Mouse (Mus musculus) left cerebral cortex, adult 2 months (tissue): Measurements from ENCODE around the gene Kirrel2. TPM values are rescaled to one million over a fixed set of nuclear protein-coding genes. Genes with fewer than 3 reads are reported as not detected.

Source experiments
- DNase-seq, 2 experiments: peaks; one replicate each; pipeline ENCODE4 v3.0.0; 2021 to 2022; ENCODE audit warnings: low spot score in 2 of 2, mixed read lengths in 1 of 2; ENCODE audit errors: extremely low spot score in 1 of 2
- H3K27ac ChIP-seq: fragments of 200-600 bp; 2 replicates; pipeline ENCODE4 v1.8.1; 2022
- H3K4me3 ChIP-seq: fragments of 200-600 bp; 2 replicates; pipeline ENCODE4 v1.8.1; 2022
- CTCF ChIP-seq: fragments of 200-600 bp; IDR thresholded peaks from 2 replicates; pipeline ENCODE4 v1.8.1; 2022; ENCODE audit warnings: antibody characterized with exemption, mild to moderate bottlenecking, moderate library complexity
- intact Hi-C: fragments of 180-260 bp; cut with DNase I; formaldehyde crosslinking; loops from one replicate; pipeline ENCODE4 v1.15.1; 2025
- total RNA-seq, 2 experiments: library from RNA; stranded (reverse); gene quantifications; 2 replicates each; pipeline ENCODE4 v1.2.3; 2021

Gene Kirrel2
- total RNA-seq, 2 experiments from 2014 or later = 11.0 to 11.9 TPM

DNA sequence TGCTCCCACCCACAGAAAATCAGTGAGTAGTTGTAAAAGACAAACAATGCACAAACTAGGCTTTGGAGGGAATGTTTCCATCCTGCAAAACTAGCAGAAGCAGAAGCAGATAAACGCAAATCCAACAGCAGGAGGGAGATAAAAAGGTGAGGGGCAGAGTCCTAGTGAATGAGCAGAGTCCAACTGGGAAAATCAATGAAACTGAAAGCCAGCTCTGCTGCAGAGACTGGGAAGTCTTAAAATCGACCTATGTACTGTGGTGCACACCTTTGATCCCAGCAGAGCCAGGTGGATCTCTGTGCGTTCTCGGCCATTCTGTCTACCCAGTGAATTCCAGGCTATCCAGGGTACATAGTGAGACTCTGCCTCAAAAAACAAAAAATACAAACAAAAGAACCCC lies 17.5 kb upstream of the Kirrel2 start:
- no peak overlapping the region for H3K27ac ChIP-seq
- no peak overlapping the region for H3K4me3 ChIP-seq
- TF ChIP-seq CTCF = no peak
- no peak for DNase-seq
- intact Hi-C loops = no loop called here

- Histone ChIP-seq H3K27ac (no peak overlapping the region), H3K4me3 (no peak overlapping the region)
- no peak for DNase-seq
- intact Hi-C loops = loop anchor here (1.0 kb wide), 1 partner anchor 32 kb away; no protein-coding TSS in a partner anchor
- TF ChIP-seq CTCF = peak; percentile 57
Observed at GRCm38 (mm10) chr7:30472411-30472810, 14.9 kb upstream of the Kirrel2 start.

- H3K4me3 ChIP-seq = no peak overlapping the region
- no peak for DNase-seq
- intact Hi-C loops = no loop called here
- TF ChIP-seq CTCF = no peak
- H3K27ac ChIP-seq = no peak overlapping the region
Observed at GRCm38 (mm10) chr7:30464816-30465300, 7.4 kb upstream of the Kirrel2 start.

DNA sequence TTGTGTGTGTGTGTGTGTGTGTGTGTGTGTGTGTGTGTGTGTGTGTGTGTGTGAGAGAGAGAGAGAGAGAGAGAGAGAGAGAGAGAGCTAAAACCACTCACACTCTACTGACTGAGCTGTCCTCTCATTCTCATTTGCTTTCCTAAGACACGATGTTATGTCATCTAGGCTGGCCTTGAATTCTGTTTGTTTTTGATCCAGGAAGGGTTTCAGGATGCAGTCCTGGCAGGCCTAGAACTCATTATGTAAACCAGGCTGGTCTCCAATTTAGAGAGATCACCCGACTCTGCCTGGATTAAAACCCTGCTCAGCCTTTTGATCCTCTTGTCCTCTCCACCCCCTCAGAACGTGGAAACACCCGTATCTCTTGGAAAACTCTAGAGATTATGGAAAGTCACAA lies 6.5 kb upstream of the Kirrel2 start:
- no peak for TF ChIP-seq CTCF
- Histone ChIP-seq H3K27ac (no peak overlapping the region), H3K4me3 (no peak overlapping the region)
- no peak for DNase-seq
- intact Hi-C loops = no loop called here

GRCm38 (mm10) chr7:30463568-30463967 lies 6.1 kb upstream of the Kirrel2 start:
- H3K27ac ChIP-seq = no peak overlapping the region
- DNase-seq = no peak
- TF ChIP-seq CTCF = no peak
- H3K4me3 ChIP-seq = no peak overlapping the region
- intact Hi-C loops = no loop called here

DNA sequence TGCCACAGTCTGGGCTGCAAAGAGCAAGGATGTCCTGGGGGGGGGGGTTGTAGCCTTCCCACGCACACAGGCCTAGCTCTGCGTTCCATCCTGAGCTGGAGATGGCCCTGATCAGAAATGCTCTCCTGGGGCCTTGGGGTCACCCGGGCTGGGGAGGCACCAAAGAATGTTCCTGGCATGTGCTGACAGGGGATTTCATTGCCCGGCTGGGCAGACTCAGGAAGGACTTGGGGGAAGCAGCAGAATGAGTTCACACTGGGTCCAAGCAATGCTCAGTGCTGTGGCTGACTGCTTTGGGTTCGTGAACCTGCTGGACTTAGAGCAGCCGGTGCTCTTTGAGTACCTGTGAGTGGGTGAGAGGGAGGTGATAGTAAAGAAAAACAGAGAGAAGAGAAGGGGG lies 2.0 kb upstream of the Kirrel2 start:
- TF ChIP-seq CTCF = no peak
- no peak overlapping the region for H3K4me3 ChIP-seq
- no peak for DNase-seq
- intact Hi-C loops = no loop called here
- no peak overlapping the region for H3K27ac ChIP-seq

DNA sequence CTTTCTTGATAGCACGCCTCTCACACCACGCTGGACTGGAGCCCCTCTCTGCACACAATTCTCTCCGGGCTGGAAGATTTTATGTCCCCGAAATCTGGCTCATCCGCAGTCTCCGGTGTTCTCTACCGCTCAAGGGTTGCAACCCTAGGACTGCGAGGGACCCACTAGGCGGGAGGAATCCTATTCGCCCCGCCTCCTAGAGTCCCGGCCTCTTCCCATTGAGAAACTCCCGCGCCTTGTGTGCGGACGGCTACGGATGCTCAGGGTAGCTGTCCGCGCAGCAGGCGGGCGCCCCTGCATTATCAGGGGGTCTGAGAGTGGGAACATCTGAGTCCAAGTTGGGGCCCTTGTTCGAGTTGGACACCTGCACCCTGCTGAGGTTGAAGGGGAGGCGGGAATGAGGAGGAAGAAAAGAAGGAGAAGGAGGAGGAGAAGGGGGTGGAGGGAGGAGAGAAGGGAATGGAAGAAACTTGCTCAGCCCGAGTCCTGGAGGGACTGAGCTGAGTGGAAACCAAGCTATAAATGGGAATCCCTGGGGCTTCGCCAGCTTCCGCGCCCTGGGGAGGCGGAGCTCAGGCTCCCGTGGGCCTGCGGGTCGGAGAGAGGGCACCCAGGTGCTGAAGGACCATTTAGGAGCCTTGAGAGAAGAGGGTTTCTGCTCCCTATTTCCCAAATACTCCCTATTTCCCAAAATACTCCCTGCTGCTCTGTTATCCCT lies 420 bp downstream of the Kirrel2 start:
- TF ChIP-seq CTCF = no peak
- peak in 1 of 2 experiments; percentile 26 for DNase-seq
- peak overlapping the region; percentile 45 for H3K4me3 ChIP-seq
- peak overlapping the region; percentile 72 for H3K27ac ChIP-seq
- intact Hi-C loops = no loop called here

DNA sequence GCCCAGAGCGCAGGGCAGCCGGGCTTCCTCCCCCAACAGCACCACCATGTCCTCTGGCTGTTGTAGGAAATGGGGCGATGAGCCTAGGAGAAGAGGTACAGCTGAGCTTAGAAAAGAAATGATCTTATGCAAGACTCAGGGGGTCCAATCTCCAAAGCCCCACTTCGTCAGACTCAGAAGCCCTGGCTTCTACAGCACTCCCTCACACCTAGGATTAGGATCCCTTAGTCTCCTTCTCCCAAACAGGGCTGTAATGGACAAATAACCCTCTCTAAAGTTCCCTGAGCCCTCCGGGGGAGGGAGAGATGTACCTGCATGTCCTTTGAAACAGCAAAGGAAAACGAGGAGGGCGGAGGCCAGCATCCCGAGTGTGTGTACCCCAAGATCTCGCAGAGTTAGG lies 1.0 kb downstream of the Kirrel2 start:
- peak overlapping the region; percentile 45 for H3K4me3 ChIP-seq
- no peak overlapping the region for H3K27ac ChIP-seq
- no peak for TF ChIP-seq CTCF
- DNase-seq = no peak
- intact Hi-C loops = no loop called here

DNA sequence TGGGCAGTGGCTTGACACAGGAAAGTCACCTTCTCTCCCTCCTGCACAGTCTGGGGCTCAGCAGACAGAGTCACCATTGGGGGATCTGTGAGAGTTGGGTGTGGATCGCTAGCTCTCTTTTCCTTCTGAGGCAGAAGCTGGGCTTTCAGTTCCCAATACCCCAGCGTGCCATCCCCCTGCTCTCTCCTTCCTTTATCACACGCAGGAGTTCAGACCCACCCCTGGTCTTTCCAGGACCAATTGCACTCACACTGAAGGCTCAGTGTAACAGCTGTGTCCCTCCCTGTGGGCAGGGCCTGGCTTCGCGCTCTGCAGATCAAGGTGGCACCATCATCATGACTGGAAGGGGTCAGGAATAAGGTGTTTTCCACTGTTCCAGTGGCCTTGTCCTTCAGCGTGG lies 3.2 kb downstream of the Kirrel2 start:
- DNase-seq = no peak
- intact Hi-C loops = no loop called here
- no peak for TF ChIP-seq CTCF
- Histone ChIP-seq H3K4me3 (no peak overlapping the region), H3K27ac (no peak overlapping the region)

DNA sequence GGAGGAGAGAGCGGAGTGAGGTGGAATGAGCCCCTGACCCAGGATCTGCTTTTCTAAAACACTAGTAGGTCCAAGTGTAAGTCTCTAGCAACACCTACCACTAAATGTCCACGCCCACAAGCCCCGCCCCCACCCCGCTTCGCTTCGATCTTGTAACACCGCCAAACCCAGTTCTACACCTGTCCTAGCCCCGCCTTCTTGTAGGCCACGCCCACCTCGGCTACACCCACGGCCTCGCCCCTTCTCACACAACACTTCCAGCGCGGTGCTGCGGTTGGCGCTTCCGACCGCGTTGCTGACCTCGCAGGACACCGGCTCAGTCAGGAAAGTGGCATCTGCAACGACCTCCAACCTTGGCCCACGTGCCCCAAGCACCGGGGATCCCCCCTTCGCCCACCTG lies 3.7 kb downstream of the Kirrel2 start:
- Histone ChIP-seq H3K27ac (no peak overlapping the region), H3K4me3 (no peak overlapping the region)
- no peak for TF ChIP-seq CTCF
- intact Hi-C loops = no loop called here
- DNase-seq = no peak

DNA sequence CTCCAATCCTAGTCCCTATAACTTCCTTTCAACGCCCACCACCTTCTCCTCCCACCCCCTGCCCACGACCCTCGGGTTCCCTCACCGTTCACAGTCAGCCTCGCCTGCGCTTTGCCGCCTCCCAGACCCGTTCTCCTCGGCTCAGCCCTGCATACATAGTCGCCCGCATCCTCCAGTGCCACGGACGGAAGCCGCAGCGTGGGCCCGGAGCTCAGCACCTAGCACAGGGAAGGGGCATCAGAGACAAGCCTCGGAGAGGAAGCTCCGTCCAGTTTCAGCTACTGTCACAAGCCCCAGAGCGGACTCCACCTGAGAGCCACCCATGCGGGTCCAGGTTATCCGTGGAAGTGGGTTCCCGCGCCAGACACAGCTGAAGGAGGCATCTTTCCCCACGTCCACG lies 4.2 kb downstream of the Kirrel2 start:
- no peak for TF ChIP-seq CTCF
- intact Hi-C loops = no loop called here
- Histone ChIP-seq H3K27ac (no peak overlapping the region), H3K4me3 (no peak overlapping the region)
- DNase-seq = peak in 1 of 2 experiments; percentile 30

- DNase-seq = no peak
- intact Hi-C loops = no loop called here
- peak overlapping the region; percentile 44; the same call in 1 of the 2 replicates for H3K27ac ChIP-seq
- TF ChIP-seq CTCF = no peak
- no peak overlapping the region for H3K4me3 ChIP-seq
Observed at GRCm38 (mm10) chr7:30450241-30450640, 7.2 kb downstream of the Kirrel2 start.
